Mouse (Mus musculus): ENCODE measurements at regions not wholly inside any gene's neighbourhood (a gene's known extent, or its start where the extent isn't known, plus 50 kb on each side); places are given as distances from the start of the nearest gene placed in this dataset.

DNA sequence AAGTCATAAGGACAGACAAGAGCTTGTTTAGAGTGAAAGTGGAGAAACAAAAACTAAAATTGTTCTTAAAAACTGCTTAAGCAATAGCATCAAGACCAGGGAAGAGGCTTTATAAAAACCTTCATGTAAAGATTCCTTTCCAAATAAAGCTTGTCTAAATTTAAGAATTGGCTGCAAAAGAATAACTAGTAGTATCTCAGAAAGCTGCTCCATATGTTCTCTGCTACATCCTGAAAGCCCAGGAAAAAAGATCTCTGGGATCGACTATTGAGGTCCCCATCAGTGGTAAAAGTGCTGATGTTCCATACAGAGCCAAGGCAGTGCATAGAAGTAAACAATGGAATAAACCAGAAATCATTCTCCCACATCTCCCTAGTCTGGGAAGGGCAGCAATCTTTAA is 281.2 kb upstream of the Cypt12 start:
- no peak for DNase-seq (ENCODE audit: low spot score)

DNA sequence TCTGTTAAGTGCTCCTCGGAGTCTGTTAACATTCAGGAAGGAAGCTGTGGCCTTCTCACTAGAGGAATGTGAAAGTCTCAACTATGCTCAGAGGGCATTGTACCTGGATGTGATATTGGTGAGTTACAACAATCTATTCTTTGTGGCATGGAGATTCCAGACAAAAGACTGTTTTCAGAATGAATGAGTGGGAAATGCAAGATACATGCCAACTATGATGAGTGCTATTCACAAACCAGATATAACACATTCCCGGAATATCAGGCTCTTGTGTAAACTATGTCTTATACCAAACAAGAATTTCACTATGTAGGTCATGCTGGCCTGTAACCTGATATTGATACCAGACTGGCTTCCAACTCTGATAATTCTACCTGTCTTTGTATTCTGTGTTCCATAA is 279.4 kb upstream of the Cypt12 start:
- no peak for DNase-seq (ENCODE audit: low spot score)

All from urinary bladder, postnatal 14 days (tissue).